Mouse (Mus musculus) limb, embryonic 10.5 days (tissue): ENCODE measurements around the gene Timp2. TPM values are rescaled to one million over a fixed set of nuclear protein-coding genes. Genes with fewer than 3 reads are reported as not detected.
"Not testable (repeated sequence)": the region's sequence is repeated elsewhere in the genome, so short reads cannot be mapped to it uniquely, and the experiment has no call there.

Source experiments
- DNase-seq: peaks from one replicate; pipeline ENCODE4 v3.0.0-alpha.2; 2017; ENCODE audit warnings: low spot score
- H3K27ac ChIP-seq: fragments of 300-500 bp; sonication (generic); 2 replicates; pipeline ENCODE4 v1.5.1; 2016; ENCODE audit warnings: mild to moderate bottlenecking
- H3K27me3 ChIP-seq: fragments of 300-500 bp; sonication (generic); 2 replicates; pipeline ENCODE4 v1.6.1; 2016; ENCODE audit warnings: low read depth, mild to moderate bottlenecking; ENCODE audit not compliant: poor library complexity, severe bottlenecking
- H3K36me3 ChIP-seq: fragments of 300-500 bp; sonication (generic); 2 replicates; pipeline ENCODE4 v1.6.1; 2016; ENCODE audit warnings: mild to moderate bottlenecking, moderate library complexity
- H3K4me1 ChIP-seq: fragments of 300-500 bp; sonication (generic); 2 replicates; pipeline ENCODE4 v1.6.1; 2016
- H3K4me3 ChIP-seq: fragments of 300-500 bp; sonication (generic); 2 replicates; pipeline ENCODE4 v1.5.1; 2016; ENCODE audit warnings: mild to moderate bottlenecking, moderate library complexity
- H3K9me3 ChIP-seq: fragments of 300-500 bp; sonication (generic); replicated peaks from 2 replicates; pipeline ENCODE4 v1.6.1; 2016; ENCODE audit warnings: mild to moderate bottlenecking
- WGBS: fragments of 180-500 bp; shearing (Covaris S2); methylation state at CpG from one replicate; pipeline ENCODE4 v1.1.7; 2016; 5-methylcytosine and 5-hydroxymethylcytosine counted together
- polyA plus RNA-seq: library from polyadenylated mRNA; unstranded; fragments of >200 nt; fragmentation: Nextera tagmentation; extraction: Ambion mirVana; gene quantifications from 2 replicates; pipeline ENCODE4 v1.2.1, GENCODE M21; 2016

Gene Timp2
- polyA plus RNA-seq, 1 experiment from 2014 or later, result 49.6 TPM

GRCm38 (mm10) chr11:118326991-118327971, 28.3 kb downstream of the Timp2 start:
- peaks cover 60% of the 10 kb centered on the region for H3K4me1 ChIP-seq
- no peaks in the 10 kb centered on the region for H3K27me3 ChIP-seq
- WGBS, result 71% methylated on average over 24 of the region's 24 CpGs
- peak; percentile 52 for DNase-seq
- H3K4me3 ChIP-seq, result peak overlapping the region; percentile 32
- H3K36me3 ChIP-seq, result peaks cover 53% of the 10 kb centered on the region
- H3K9me3 ChIP-seq, result no peaks in the 10 kb centered on the region
- peak overlapping the region; percentile 83 for H3K27ac ChIP-seq

- 77% methylated on average over 4 of the region's 4 CpGs for whole genome bisulfite sequencing
- Histone ChIP-seq H3K27ac (peak overlapping the region; percentile 58), H3K4me3 (no peak overlapping the region), H3K9me3 (no peaks in the 10 kb centered on the region), H3K27me3 (no peaks in the 10 kb centered on the region), H3K4me1 (peaks cover 68% of the 10 kb centered on the region), H3K36me3 (peaks cover 45% of the 10 kb centered on the region)
- DNase-seq, result no peak
Measured at GRCm38 (mm10) chr11:118326491-118326890, 29.0 kb downstream of the Timp2 start.

- Histone ChIP-seq H3K4me3 (no peak overlapping the region), H3K27ac (peak overlapping the region; percentile 82), H3K9me3 (no peaks in the 10 kb centered on the region), H3K27me3 (no peaks in the 10 kb centered on the region), H3K36me3 (peaks cover 41% of the 10 kb centered on the region), H3K4me1 (peaks cover 71% of the 10 kb centered on the region)
- WGBS, result 25% methylated on average over 5 of the region's 5 CpGs
- DNase-seq, result peak; percentile 78
Measured at GRCm38 (mm10) chr11:118324541-118324940, 31.0 kb downstream of the Timp2 start.

GRCm38 (mm10) chr11:118323974-118324373, 31.6 kb downstream of the Timp2 start:
- no peaks in the 10 kb centered on the region for H3K27me3 ChIP-seq
- WGBS, result 79% methylated on average over 5 of the region's 5 CpGs
- peaks cover 44% of the 10 kb centered on the region for H3K36me3 ChIP-seq
- H3K4me1 ChIP-seq, result peaks cover 71% of the 10 kb centered on the region
- no peaks in the 10 kb centered on the region for H3K9me3 ChIP-seq
- H3K4me3 ChIP-seq, result no peak overlapping the region
- no peak for DNase-seq
- peak overlapping the region; percentile 82 for H3K27ac ChIP-seq

- H3K4me3 ChIP-seq, result no peak overlapping the region
- no peak for DNase-seq
- 66% methylated on average over 3 of the region's 3 CpGs for WGBS
- no peaks in the 10 kb centered on the region for H3K27me3 ChIP-seq
- H3K36me3 ChIP-seq, result peaks cover 43% of the 10 kb centered on the region
- no peaks in the 10 kb centered on the region for H3K9me3 ChIP-seq
- peaks cover 60% of the 10 kb centered on the region for H3K4me1 ChIP-seq
- H3K27ac ChIP-seq, result peak overlapping the region; percentile 61; the same call in 1 of the 2 replicates
Measured at GRCm38 (mm10) chr11:118322647-118323046, 32.9 kb downstream of the Timp2 start.

- Histone ChIP-seq H3K36me3 (peaks cover 43% of the 10 kb centered on the region), H3K4me3 (no peak overlapping the region), H3K27ac (peak overlapping the region; percentile 61), H3K9me3 (no peaks in the 10 kb centered on the region), H3K4me1 (peaks cover 56% of the 10 kb centered on the region), H3K27me3 (no peaks in the 10 kb centered on the region)
- no peak for DNase-seq
- 71% methylated on average over 4 of the region's 4 CpGs for WGBS
Measured at GRCm38 (mm10) chr11:118321971-118322370, 33.6 kb downstream of the Timp2 start.

- Histone ChIP-seq H3K4me1 (peaks cover 51% of the 10 kb centered on the region), H3K4me3 (no peak overlapping the region), H3K27me3 (no peaks in the 10 kb centered on the region), H3K9me3 (no peaks in the 10 kb centered on the region), H3K27ac (peak overlapping the region; percentile 61; the same call in 1 of the 2 replicates), H3K36me3 (peaks cover 48% of the 10 kb centered on the region)
- DNase-seq, result no peak
- WGBS, result 80% methylated on average over 7 of the region's 7 CpGs
Measured at GRCm38 (mm10) chr11:118321500-118321899, 34.0 kb downstream of the Timp2 start.

- DNase-seq, result peak; percentile 50
- Histone ChIP-seq H3K4me3 (no peak overlapping the region), H3K27me3 (no peaks in the 10 kb centered on the region), H3K9me3 (no peaks in the 10 kb centered on the region), H3K27ac (no peak overlapping the region), H3K4me1 (peaks cover 25% of the 10 kb centered on the region), H3K36me3 (peaks cover 64% of the 10 kb centered on the region)
- 63% methylated on average over 5 of the region's 5 CpGs for whole genome bisulfite sequencing
Measured at GRCm38 (mm10) chr11:118318678-118319077, 36.9 kb downstream of the Timp2 start.

- Histone ChIP-seq H3K36me3 (peaks cover 79% of the 10 kb centered on the region), H3K4me3 (no peak overlapping the region), H3K9me3 (no peaks in the 10 kb centered on the region), H3K27me3 (no peaks in the 10 kb centered on the region), H3K27ac (no peak overlapping the region), H3K4me1 (peaks cover 12% of the 10 kb centered on the region)
- peak; percentile 56 for DNase-seq
- WGBS, result 21% methylated on average over 7 of the region's 7 CpGs
Measured at GRCm38 (mm10) chr11:118317129-118317528, 38.4 kb downstream of the Timp2 start.

- Histone ChIP-seq H3K9me3 (no peaks in the 10 kb centered on the region), H3K36me3 (peaks cover 87% of the 10 kb centered on the region), H3K27me3 (no peaks in the 10 kb centered on the region), H3K4me1 (peaks cover 4% of the 10 kb centered on the region; the same call in 1 of the 2 replicates), H3K27ac (no peak overlapping the region), H3K4me3 (no peak overlapping the region)
- 89% methylated on average over 8 of the region's 8 CpGs for WGBS
- DNase-seq, result no peak
Measured at GRCm38 (mm10) chr11:118316231-118316806, 39.2 kb downstream of the Timp2 start.

GRCm38 (mm10) chr11:118312132-118312723, 43.3 kb downstream of the Timp2 start:
- Histone ChIP-seq H3K27ac (no peak overlapping the region), H3K27me3 (no peaks in the 10 kb centered on the region), H3K4me3 (no peak overlapping the region), H3K9me3 (peaks cover 6% of the 10 kb centered on the region; the same call in 1 of the 2 replicates), H3K36me3 (peaks cover 95% of the 10 kb centered on the region), H3K4me1 (no peaks in the 10 kb centered on the region)
- DNase-seq, result no peak
- WGBS, result 86% methylated on average over 6 of the region's 6 CpGs

- not testable (repeated sequence) for H3K9me3 ChIP-seq
Measured at GRCm38 (mm10) chr11:118307962-118308361, 47.6 kb downstream of the Timp2 start.

GRCm38 (mm10) chr11:118303959-118304358, 51.6 kb downstream of the Timp2 start:
- peaks cover 75% of the 10 kb centered on the region for H3K36me3 ChIP-seq
- H3K4me1 ChIP-seq, H3K27ac ChIP-seq, H3K4me3 ChIP-seq, H3K9me3 ChIP-seq, DNase-seq, H3K27me3 ChIP-seq: not testable (repeated sequence)
- 90% methylated on average over 4 of the region's 4 CpGs for WGBS

More at GRCm38 (mm10) chr11:118307962-118308361, 47.6 kb downstream of the Timp2 start:
- not testable (repeated sequence) for H3K4me1 ChIP-seq, DNase-seq, H3K4me3 ChIP-seq, H3K27me3 ChIP-seq, H3K27ac ChIP-seq
- 83% methylated on average over 2 of the region's 2 CpGs for WGBS
- peaks cover 86% of the 10 kb centered on the region for H3K36me3 ChIP-seq
